Mouse (Mus musculus) liver, adult 2 months (tissue): ENCODE measurements at regions not wholly inside any gene's neighbourhood (a gene's known extent, or its start where the extent isn't known, plus 50 kb on each side); places are given as distances from the start of the nearest gene placed in this dataset.

ENCODE experiments used
- CTCF ChIP-seq: fragments of 200-500 bp; IDR thresholded peaks from 2 replicates; pipeline ENCODE4 v1.5.1; 2011; ENCODE audit warnings: low read depth, low read length, control low read depth
- POLR2A ChIP-seq: fragments of 200-500 bp; IDR thresholded peaks from 2 replicates; pipeline ENCODE4 v1.6.1; 2011; ENCODE audit warnings: low read length, control low read depth; ENCODE audit not compliant: insufficient read depth; ENCODE audit errors: extremely low read depth

GRCm38 (mm10) chr6:144910392-144910791 lies 128.6 kb upstream of the Sox5 start:
- no peak for TF ChIP-seq POLR2A
- no peak for TF ChIP-seq CTCF
